Mouse (Mus musculus) bone marrow, adult 2 months (tissue): ENCODE data around the gene Tat.

Experiments used
- CTCF ChIP-seq: fragments of 200-500 bp; IDR thresholded peaks from 2 replicates; pipeline ENCODE4 v1.5.1; 2011; ENCODE audit warnings: low read length, control low read depth; ENCODE audit not compliant: control insufficient read depth, insufficient read depth
- POLR2A ChIP-seq: fragments of 200-500 bp; IDR thresholded peaks from 2 replicates; pipeline ENCODE4 v1.6.1; 2011; ENCODE audit warnings: low read depth, mild to moderate bottlenecking, control low read depth, low read length, borderline replicate concordance; ENCODE audit not compliant: control insufficient read depth

DNA sequence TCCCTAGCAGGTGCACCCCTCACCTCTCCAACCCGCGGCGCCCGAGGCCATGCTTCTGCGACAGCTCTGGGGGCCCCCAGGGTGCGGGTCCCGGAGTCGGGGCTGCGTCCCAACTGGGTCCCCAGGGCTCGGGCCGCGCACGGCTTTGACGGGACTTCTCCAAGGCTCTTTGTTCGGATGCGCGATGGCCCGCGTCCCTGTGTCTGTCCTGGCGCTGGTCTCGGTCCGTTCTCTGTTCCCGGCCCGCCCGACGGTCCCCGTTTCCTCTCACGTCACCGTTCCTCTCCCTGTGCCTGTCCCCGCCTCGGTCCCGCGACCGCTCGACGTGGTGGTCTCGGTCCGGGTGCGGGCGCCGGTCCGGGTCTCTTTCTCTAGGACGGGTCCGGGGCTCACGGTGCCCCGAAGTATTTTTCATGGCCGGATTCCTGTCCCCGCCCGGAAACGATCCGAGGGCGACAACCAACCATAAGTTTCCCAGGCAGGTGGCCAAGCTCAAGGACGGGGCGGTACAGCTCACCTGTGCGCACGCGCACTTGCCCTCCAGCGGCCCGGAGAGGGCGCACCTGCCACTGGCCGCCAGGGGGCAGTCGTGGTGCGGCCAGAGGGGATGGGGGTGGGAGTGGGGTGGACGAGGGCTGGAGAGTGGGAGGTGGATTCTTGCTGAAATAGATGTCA is 28.4 kb upstream of the Tat start, which contains the start of gene Marveld3:
- no peak for TF ChIP-seq POLR2A
- peak; percentile 54; the same call in 1 of the 2 replicates for TF ChIP-seq CTCF
